Mouse (Mus musculus) ES-E14 (cell line): ENCODE data around the gene Sept6.

Source experiments
- CHD2 ChIP-seq: IDR thresholded peaks from 2 replicates; pipeline ENCODE4 v1.6.1; 2014; ENCODE audit warnings: mild to moderate bottlenecking, low read depth, low read length, inconsistent platforms
- HCFC1 ChIP-seq: IDR thresholded peaks from 2 replicates; pipeline ENCODE4 v1.6.1; 2012; ENCODE audit warnings: low read length, inconsistent platforms, borderline replicate concordance; ENCODE audit not compliant: insufficient read depth
- MAFK ChIP-seq: IDR thresholded peaks from 2 replicates; pipeline ENCODE4 v1.6.1; 2014; ENCODE audit warnings: mild to moderate bottlenecking, low read depth, low read length, inconsistent platforms; ENCODE audit not compliant: insufficient read depth
- ZC3H11A ChIP-seq: IDR thresholded peaks from 2 replicates; pipeline ENCODE4 v1.6.1; 2012; ENCODE audit warnings: low read depth, mild to moderate bottlenecking, inconsistent platforms, low read length, borderline replicate concordance
- ZNF384 ChIP-seq: IDR thresholded peaks from 2 replicates; pipeline ENCODE4 v1.6.1; 2012; ENCODE audit warnings: low read depth, low read length, inconsistent platforms

DNA sequence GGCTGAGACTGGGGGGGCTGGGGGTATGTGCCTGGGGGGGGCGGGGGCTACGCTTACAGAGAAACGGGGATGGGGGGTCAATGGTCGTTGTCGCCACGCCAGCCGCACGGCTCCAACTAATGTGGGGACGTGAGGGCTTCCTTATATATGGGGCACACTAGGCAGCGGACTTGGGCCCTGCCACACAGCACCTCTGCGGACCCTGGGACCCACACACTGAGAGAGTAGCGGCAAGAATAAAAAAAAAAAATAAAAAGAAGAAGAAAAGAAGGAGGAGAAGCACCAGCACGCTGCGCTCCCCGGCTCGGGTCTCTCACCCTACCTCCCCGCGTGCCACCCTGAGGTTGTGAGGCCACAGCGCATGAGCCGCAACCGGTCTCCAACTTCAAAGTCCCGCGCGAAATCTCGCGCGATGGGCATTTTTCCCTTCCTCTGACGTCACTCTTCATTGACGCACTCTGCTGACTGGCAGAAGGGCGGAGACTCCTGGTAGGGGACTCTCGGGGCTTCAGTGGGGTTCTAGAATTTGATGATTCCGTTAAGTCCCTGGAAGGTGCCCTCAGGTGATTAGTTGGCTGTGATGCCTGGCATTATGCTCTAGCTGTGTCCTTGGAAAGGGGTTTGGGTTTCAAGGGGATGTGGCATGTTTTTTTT is 88.4 kb downstream of the Sept6 start:
- TF ChIP-seq MAFK = 0 out of 2 replicates have a peak, but pooled peaks have one; percentile 3
- peak; percentile 43; the same call in 1 of the 2 replicates for TF ChIP-seq ZNF384
- peak; percentile 98 for TF ChIP-seq CHD2
- no peak for TF ChIP-seq ZC3H11A
- peak; percentile 67; the same call in 1 of the 2 replicates for TF ChIP-seq HCFC1
